Mouse (Mus musculus) brain, adult 10 weeks (tissue): ENCODE data around the gene Tgfb3. TPM values are rescaled to one million over a fixed set of nuclear protein-coding genes. Genes with fewer than 3 reads are reported as not detected.

Experiments
- polyA plus RNA-seq: library from polyadenylated mRNA; stranded (reverse); fragments of 350-450 nt; fragmentation: Illumina TruSeq; extraction: RNeasy Lipid Tissue Mini Kit (QIAGEN cat#74804); gene quantifications from one replicate; pipeline ENCODE4 v1.2.3, GENCODE M21; 2015; ENCODE audit warnings: low read depth, low replicate concordance

Tgfb3 gene
- 9.7 TPM for polyA plus RNA-seq

DNA sequence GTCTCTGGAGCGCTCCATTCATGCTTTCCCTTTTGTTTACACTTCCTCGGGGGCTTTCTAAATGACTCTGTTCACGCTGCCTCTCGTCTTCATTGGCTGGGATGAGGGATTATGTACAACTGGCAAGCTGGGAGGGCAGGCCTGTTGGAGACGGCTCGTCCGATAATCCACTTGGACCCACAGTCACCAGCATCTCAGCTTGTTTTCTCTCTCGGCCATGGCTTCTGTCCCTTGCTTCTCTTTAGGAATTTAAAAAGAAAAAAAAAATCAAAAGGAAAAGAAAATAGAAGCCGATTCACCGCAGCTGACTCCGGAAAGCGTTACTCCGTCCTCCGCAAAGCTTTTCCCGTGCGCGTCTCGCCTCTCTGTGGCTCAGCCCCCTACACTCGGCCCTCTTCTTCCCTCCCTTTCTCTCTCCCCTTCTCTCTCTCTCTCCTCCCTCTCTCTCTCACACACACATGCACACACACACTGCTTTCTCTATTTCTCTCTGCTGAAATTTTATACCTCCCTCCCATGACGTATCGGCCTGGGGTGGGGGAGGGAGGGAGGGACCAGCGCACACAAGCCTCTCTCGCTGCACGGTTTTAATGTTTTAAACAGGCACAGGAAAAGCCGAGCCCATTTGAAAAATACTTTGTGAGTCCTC lies at the start of gene Tgfb3:
Gene Tgfb3 (minus strand): TSS at position 489 of the 649 bp plus-strand sequence.

DNA sequence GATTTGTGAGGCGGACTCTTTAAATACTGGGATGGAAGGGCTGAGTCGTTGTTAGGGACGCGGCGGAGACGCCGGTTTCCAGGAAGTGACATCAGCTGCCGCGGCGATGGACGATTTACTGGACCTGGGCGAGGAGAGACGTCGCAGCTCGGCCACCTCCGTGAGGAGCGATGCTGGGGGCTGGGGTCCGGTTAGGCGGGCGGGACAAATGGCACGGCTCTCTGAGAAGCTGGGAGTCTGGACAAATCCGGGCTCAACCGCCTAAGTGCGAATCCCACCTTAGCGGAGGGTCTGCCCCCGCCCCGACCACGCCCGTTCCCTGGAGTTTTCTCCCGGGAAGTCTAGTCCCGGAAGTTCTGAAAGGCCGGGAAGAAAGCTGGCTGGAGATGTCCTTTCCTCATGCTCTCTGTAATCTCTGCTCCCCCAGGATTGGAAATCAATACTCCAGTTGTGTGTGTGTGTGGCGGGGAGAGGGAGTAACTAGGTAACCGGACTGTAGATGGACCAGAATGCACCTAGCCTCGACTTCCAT lies 3.7 kb upstream of the Tgfb3 start, which contains the start of gene Ift43:
Gene Ift43 (plus strand): TSS at position 61 of the 532 bp plus-strand sequence.

Other genes starting within 250 kb of the Tgfb3 start
- gene Ift43, start 3.5 kb upstream of the Tgfb3 start, polyA plus RNA-seq, result 23.5 TPM
- 22.3 TPM for gene Gpatch2l, start 162.8 kb upstream of the Tgfb3 start, polyA plus RNA-seq